Mouse (Mus musculus) G1E (cell line): ENCODE measurements around the gene Rtl8b.
"Not testable (repeated sequence)": the region's sequence is repeated elsewhere in the genome, so short reads cannot be mapped to it uniquely, and the experiment has no call there.

Source experiments
- CTCF ChIP-seq: IDR thresholded peaks from 2 replicates; pipeline ENCODE4 v1.5.1; 2012; ENCODE audit warnings: low read depth, low read length, inconsistent platforms, mixed read lengths
- GATA1 ChIP-seq: IDR thresholded peaks from 2 replicates; pipeline ENCODE4 v1.6.1; 2012; ENCODE audit warnings: borderline replicate concordance, low read length, inconsistent platforms, mixed read lengths
- POLR2AphosphoS5 ChIP-seq: IDR thresholded peaks from 2 replicates; pipeline ENCODE4 v1.6.1; 2012; ENCODE audit warnings: low read depth, low read length, inconsistent platforms; ENCODE audit not compliant: insufficient replicate concordance
- TAL1 ChIP-seq: conservative IDR thresholded peaks from 2 replicates; pipeline ENCODE4 v1.6.1; 2012; ENCODE audit warnings: low read depth, low read length, inconsistent platforms, mixed read lengths

DNA sequence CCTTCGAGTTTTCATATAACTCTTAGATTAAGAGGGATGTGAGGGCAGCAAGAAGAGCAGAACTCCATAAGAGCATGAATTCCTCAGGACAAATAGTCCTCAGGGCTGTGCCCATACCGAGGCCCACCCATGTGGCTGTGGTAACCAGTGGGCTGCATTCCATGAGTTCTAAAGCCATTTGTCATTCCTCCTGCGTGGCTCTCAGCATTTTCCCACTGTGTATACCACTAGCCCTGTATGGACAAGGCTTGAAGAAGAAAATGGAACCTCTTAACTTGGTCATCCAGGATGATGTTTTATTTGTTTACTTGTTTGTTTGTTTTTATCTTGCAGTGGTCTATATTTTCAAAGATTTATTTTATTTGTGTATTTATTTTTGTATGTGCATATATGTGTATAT is 32.1 kb downstream of the Rtl8b start:
- not testable (repeated sequence) for TF ChIP-seq GATA1, CTCF, POLR2AphosphoS5, TAL1
